ENCODE assay signal across 8 mouse cellular contexts in the genomic region with DNA sequence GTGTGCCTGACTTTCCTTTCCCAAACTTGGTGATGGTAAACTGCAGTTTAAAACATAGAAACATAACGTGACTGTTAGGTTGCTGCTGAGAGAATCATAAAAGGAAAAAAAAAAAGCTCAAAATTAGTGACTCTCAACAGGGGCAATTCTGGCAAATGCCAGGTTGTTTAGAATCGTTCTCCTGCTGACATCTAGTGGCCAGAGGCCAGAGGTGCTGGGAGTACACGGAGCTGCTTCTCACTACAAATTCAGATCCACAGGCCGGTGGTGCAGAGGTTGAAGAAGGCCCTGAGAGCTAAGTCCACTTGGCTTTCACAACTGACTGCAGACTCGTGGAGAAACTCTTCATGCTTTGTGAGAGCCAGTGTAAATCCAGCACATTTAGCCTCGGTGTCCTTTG.
A peak's percentile ranks its signal among the peaks of the same experiment; 100 is the strongest.
DNase-seq lines count a peak whose midpoint lies in the region; ATAC-seq and TF ChIP-seq lines count a peak whose summit lies in the region.

No protein-coding gene starts in this region.

- H3K9ac ChIP-seq in hindbrain, embryonic 16.5 days (ENCODE audit: low read depth, low read length) = no peak overlapping the region

- peak; percentile 90 for TF ChIP-seq CTCF in Patski (IDR thresholded peaks at IDR 0.05)

- no peak overlapping the region for H3K4me3 ChIP-seq in hindbrain, embryonic 16.5 days (ENCODE audit: low read length)

- in situ Hi-C loops in Patski (cut with MboI; ENCODE audit: low pct_unique_long_range_greater_than_20kb) = no loop called here

- POLR2A ChIA-PET in Patski (lab: Charles Lee) = no interaction called here

- DNase-seq in Patski (ENCODE audit: low read depth, low spot score) = no peak
- DNase-seq in cerebellum, adult 11-12 months = peak; percentile 59
- peak; percentile 71 for DNase-seq in forelimb bud, embryonic 11.5 days (ENCODE audit: low read depth, low spot score)
- peak; percentile 36 to 69 for DNase-seq in layer of hippocampus, postnatal 25 days (ENCODE audit: extremely low spot score in 1 of 2, low spot score in 1 of 2)
- DNase-seq in lung, postnatal 25 days (ENCODE audit: low spot score) = peak; percentile 56
- peak; percentile 59 for DNase-seq in retina, postnatal 7 days (ENCODE audit: low read depth, low spot score)

- ATAC-seq in Patski = peak; percentile 98
- ATAC-seq in hindbrain, embryonic 16.5 days = peak; percentile 91
- ATAC-seq in erythroblast, adult 5-6 weeks (replicated peaks; ENCODE audit: low FRiP score, poor library complexity, severe bottlenecking) = no peak

- WGBS in hindbrain, embryonic 16.5 days = 16% methylated on average over 6 of the region's 6 CpGs

- H3K36me3 ChIP-seq in hindbrain, embryonic 16.5 days (ENCODE audit: control insufficient read depth, insufficient read depth, low read length) = no peaks in the 10 kb centered on the region

- no peaks in the 10 kb centered on the region for H3K27me3 ChIP-seq in Patski
- no peaks in the 10 kb centered on the region for H3K27me3 ChIP-seq in hindbrain, embryonic 16.5 days (replicated peaks; ENCODE audit: control insufficient read depth, insufficient read depth, low read length)

- no peak overlapping the region for H3K4me2 ChIP-seq in hindbrain, embryonic 16.5 days (ENCODE audit: low read length)

- no peak overlapping the region for H3K27ac ChIP-seq in hindbrain, embryonic 16.5 days (ENCODE audit: low read depth, low read length)

- no peaks in the 10 kb centered on the region for H3K4me1 ChIP-seq in hindbrain, embryonic 16.5 days (ENCODE audit: control insufficient read depth, insufficient read depth, low read depth, low read length)

- H3K9me3 ChIP-seq in hindbrain, embryonic 16.5 days (ENCODE audit: control insufficient read depth, low read length) = no peaks in the 10 kb centered on the region

- CTCF ChIA-PET in Patski (lab: Charles Lee) = interaction anchor here (0.7 to 3.6 kb wide), 12 partner anchors 9 to 1989 kb away, joined by 3 to 12 read pairs (median 4); no protein-coding TSS in a partner anchor
